Mouse (Mus musculus) testis, adult 2 months (tissue): ENCODE results near the gene Cd300lb. TPM values are rescaled to one million over a fixed set of nuclear protein-coding genes. Genes with fewer than 3 reads are reported as not detected.
A peak's percentile ranks its signal among the peaks of the same experiment; 100 is the strongest.

Experiments used
- H3K27ac ChIP-seq: fragments of 200-500 bp; 2 replicates; pipeline ENCODE4 v1.5.1; 2012; ENCODE audit warnings: low read depth, low read length; ENCODE audit not compliant: control insufficient read depth, insufficient read depth
- H3K27me3 ChIP-seq: fragments of 200-500 bp; 2 replicates; pipeline ENCODE4 v1.6.1; 2012; ENCODE audit warnings: mild to moderate bottlenecking, low read length, moderate library complexity; ENCODE audit not compliant: control insufficient read depth, insufficient read depth
- H3K36me3 ChIP-seq: fragments of 200-500 bp; 2 replicates; pipeline ENCODE4 v1.6.1; 2012; ENCODE audit warnings: mild to moderate bottlenecking, low read length; ENCODE audit not compliant: control insufficient read depth, insufficient read depth
- H3K4me1 ChIP-seq: fragments of 200-500 bp; 2 replicates; pipeline ENCODE4 v1.6.1; 2012; ENCODE audit warnings: low read length; ENCODE audit not compliant: control insufficient read depth, insufficient read depth
- H3K4me3 ChIP-seq: fragments of 200-500 bp; 2 replicates; pipeline ENCODE4 v1.5.1; 2012; ENCODE audit warnings: low read depth, mild to moderate bottlenecking, low read length, moderate library complexity, mixed read lengths; ENCODE audit not compliant: control insufficient read depth
- CTCF ChIP-seq: fragments of 200-500 bp; IDR thresholded peaks from 2 replicates; pipeline ENCODE4 v1.5.1; 2012; ENCODE audit warnings: low read depth, mild to moderate bottlenecking, inconsistent platforms, low read length, moderate library complexity; ENCODE audit not compliant: control insufficient read depth, insufficient read depth, insufficient replicate concordance
- POLR2A ChIP-seq: fragments of 200-500 bp; IDR thresholded peaks from 2 replicates; pipeline ENCODE4 v1.6.1; 2012; ENCODE audit warnings: low read depth, mild to moderate bottlenecking, inconsistent platforms, low read length, moderate library complexity; ENCODE audit not compliant: control insufficient read depth
- polyA plus RNA-seq: library from polyadenylated mRNA; depleted of rRNA; stranded (reverse); fragments of >200 nt; gene quantifications from 2 replicates; pipeline ENCODE4 v1.2.3, GENCODE M21; 2012

The Cd300lb gene
- polyA plus RNA-seq, 1 experiment = 0.05 TPM

DNA sequence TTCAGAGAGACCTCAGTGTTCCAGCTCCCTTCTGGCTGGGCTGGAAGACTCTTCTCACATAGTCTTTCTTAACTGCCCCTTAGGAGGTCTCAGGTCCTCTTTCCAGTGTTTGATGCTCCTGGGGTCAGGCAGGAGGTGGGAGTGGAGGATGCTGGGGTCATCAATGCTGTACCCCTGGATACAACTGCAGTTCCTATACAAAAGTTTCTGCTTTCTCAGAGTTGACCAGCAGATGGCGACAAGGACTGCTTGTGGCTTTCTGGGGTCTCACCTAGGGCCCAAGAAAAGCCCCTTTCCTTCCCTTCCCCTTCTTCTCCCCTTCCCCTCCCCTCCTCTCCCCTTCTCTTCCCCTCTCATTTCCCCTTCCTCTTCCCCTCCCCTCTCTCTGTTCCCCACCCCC is 53.6 kb downstream of the Cd300lb start:
- Histone ChIP-seq H3K27ac (no peak overlapping the region), H3K4me1 (no peaks in the 10 kb centered on the region), H3K27me3 (no peaks in the 10 kb centered on the region), H3K36me3 (no peaks in the 10 kb centered on the region), H3K4me3 (no peak overlapping the region)
- TF ChIP-seq CTCF (peak; percentile 22; the same call in 1 of the 2 replicates), POLR2A (no peak)

GRCm38 (mm10) chr11:114880185-114880584 is 54.0 kb downstream of the Cd300lb start:
- Histone ChIP-seq H3K27ac (no peak overlapping the region), H3K4me1 (no peaks in the 10 kb centered on the region), H3K27me3 (no peaks in the 10 kb centered on the region), H3K36me3 (no peaks in the 10 kb centered on the region), H3K4me3 (no peak overlapping the region)
- TF ChIP-seq CTCF (no peak), POLR2A (no peak)

DNA sequence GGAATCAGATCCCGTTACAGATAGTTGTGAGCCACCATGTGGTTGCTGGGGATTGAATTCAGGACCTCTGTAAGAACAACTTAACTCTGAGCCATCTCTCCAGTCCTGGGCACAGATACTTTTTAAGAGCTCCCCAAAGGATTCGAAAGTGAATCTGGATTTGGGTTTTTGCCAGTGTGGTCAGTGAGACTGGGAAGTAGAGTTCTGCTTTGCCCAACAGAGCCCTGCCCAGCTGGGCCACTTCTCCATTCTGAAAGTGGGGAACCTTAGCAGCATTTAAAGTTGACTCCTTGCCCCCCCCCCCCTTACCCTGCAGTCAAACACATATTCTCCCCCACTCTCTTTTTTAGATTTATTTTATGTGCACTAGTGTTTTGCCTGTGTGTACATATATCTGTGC is 54.5 kb downstream of the Cd300lb start:
- no peak overlapping the region for H3K27ac ChIP-seq
- no peaks in the 10 kb centered on the region for H3K4me1 ChIP-seq
- no peak for TF ChIP-seq POLR2A
- TF ChIP-seq CTCF = no peak

GRCm38 (mm10) chr11:114877145-114877544 is 57.0 kb downstream of the Cd300lb start:
- no peak for TF ChIP-seq POLR2A
- TF ChIP-seq CTCF = peak; percentile 34; the same call in 1 of the 2 replicates
- Histone ChIP-seq H3K4me3 (no peak overlapping the region), H3K27me3 (no peaks in the 10 kb centered on the region), H3K36me3 (no peaks in the 10 kb centered on the region), H3K4me1 (peaks cover 4% of the 10 kb centered on the region), H3K27ac (no peak overlapping the region)

More for the DNA sequence above, 54.5 kb downstream of the Cd300lb start:
- Histone ChIP-seq H3K4me3 (no peak overlapping the region), H3K27me3 (no peaks in the 10 kb centered on the region), H3K36me3 (no peaks in the 10 kb centered on the region)

DNA sequence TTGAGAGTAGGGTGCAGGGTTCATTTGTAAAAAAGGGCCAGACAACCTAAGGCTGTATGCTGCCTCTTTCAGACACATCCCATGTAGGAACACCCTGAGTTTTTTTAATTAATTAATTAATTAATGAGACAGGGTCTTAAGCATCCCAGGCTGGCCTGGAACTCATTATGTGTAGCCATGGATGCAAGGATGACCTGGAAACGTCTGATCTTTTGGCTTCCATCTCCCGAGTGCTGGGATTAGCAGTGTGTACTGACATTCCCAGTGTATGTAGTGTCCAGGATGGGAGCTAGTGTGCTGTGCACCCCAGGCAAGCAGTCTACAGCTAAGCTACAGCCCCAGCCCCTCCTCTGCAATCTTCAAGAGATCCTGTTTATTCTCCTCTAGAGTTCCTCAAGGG is 57.6 kb downstream of the Cd300lb start:
- TF ChIP-seq POLR2A (no peak), CTCF (no peak)
- H3K36me3 ChIP-seq = no peaks in the 10 kb centered on the region
- no peaks in the 10 kb centered on the region for H3K27me3 ChIP-seq
- peaks cover 4% of the 10 kb centered on the region for H3K4me1 ChIP-seq
- H3K27ac ChIP-seq = no peak overlapping the region
- H3K4me3 ChIP-seq = no peak overlapping the region

DNA sequence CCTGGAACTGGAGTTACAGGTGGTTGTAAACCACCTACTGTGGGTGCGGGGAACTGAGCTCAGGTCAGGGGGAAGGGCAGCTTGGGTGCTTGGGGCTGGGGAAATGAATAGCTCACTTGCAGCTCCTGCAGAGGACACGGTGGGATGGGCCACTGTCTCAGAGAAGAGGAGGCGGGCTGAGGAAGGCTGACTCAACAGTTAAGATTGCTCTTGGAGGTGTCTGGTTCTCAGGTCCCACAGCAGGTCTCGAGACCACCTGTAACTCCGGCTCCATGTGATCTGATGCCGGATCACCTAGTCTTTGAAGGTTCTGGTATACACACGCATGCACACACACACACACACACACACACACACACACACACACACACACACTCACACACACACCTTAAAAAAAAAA is 58.0 kb downstream of the Cd300lb start:
- TF ChIP-seq POLR2A (no peak), CTCF (no peak)
- H3K27me3 ChIP-seq = no peaks in the 10 kb centered on the region
- no peaks in the 10 kb centered on the region for H3K36me3 ChIP-seq
- no peak overlapping the region for H3K4me3 ChIP-seq
- peaks cover 4% of the 10 kb centered on the region for H3K4me1 ChIP-seq
- H3K27ac ChIP-seq = no peak overlapping the region

- TF ChIP-seq CTCF (no peak), POLR2A (no peak)
- no peaks in the 10 kb centered on the region for H3K27me3 ChIP-seq
- no peak overlapping the region for H3K27ac ChIP-seq
- no peaks in the 10 kb centered on the region for H3K36me3 ChIP-seq
- no peak overlapping the region for H3K4me3 ChIP-seq
- peaks cover 4% of the 10 kb centered on the region for H3K4me1 ChIP-seq
Observed at GRCm38 (mm10) chr11:114875301-114875801, 58.8 kb downstream of the Cd300lb start.
